In genomic region chr17:35104079-35104478, GRCm38 (mm10) we compare ENCODE assay signal across 31 mouse cellular contexts. TPM values are rescaled to one million over a fixed set of nuclear protein-coding genes. Genes with fewer than 3 reads are reported as not detected.
A peak's percentile ranks its signal among the peaks of the same experiment; 100 is the strongest.
DNase-seq lines count a peak whose midpoint lies in the region; ATAC-seq and TF ChIP-seq lines count a peak whose summit lies in the region.
"Had no signal": no experiment of that assay in that cellular context is flagged by ENCODE, and none has a peak within 500 bp of the region (broad histone marks: within the 10 kb centered on the region; RNA-seq: fewer than 3 reads in every experiment).

No protein-coding gene starts in this region.

- H3K4me1 ChIP-seq in erythroblast, embryonic 14.5 days (ENCODE audit: control insufficient read depth) = peaks cover 58% of the 10 kb centered on the region
- H3K4me1 ChIP-seq in kidney, postnatal 0 days (replicated peaks; ENCODE audit: insufficient read depth, low read length) = peaks cover 13% of the 10 kb centered on the region; the same call in 1 of the 2 replicates
- H3K4me1 ChIP-seq in intestine, postnatal 0 days (replicated peaks; ENCODE audit: control insufficient read depth, insufficient read depth, low read length) = no peaks in the 10 kb centered on the region
- H3K4me1 ChIP-seq in liver, postnatal 0 days (ENCODE audit: insufficient read depth) = peaks cover 38% of the 10 kb centered on the region
- H3K4me1 ChIP-seq in neural tube, embryonic 15.5 days = peaks cover 4% of the 10 kb centered on the region; the same call in 1 of the 2 replicates

- peaks cover 59% of the 10 kb centered on the region for H3K36me3 ChIP-seq in erythroblast, embryonic 14.5 days (ENCODE audit: control insufficient read depth)
- peaks cover 37% of the 10 kb centered on the region for H3K36me3 ChIP-seq in kidney, postnatal 0 days (ENCODE audit: insufficient read depth, low read length)
- peaks cover 43% of the 10 kb centered on the region for H3K36me3 ChIP-seq in intestine, postnatal 0 days (ENCODE audit: control insufficient read depth, insufficient read depth)
- H3K36me3 ChIP-seq in liver, postnatal 0 days (replicated peaks; ENCODE audit: insufficient read depth, low read length) = peaks cover 29% of the 10 kb centered on the region
- H3K36me3 ChIP-seq in neural tube, embryonic 15.5 days = peaks cover 51% of the 10 kb centered on the region

- no peak for TF ChIP-seq CTCF in kidney, postnatal 0 days (IDR thresholded peaks at IDR 0.05; ENCODE audit: low read depth)
- no peak for TF ChIP-seq CTCF in intestine, postnatal 0 days (IDR thresholded peaks at IDR 0.05; ENCODE audit: low read depth)
- no peak for TF ChIP-seq CTCF in liver, postnatal 0 days (IDR thresholded peaks at IDR 0.05; ENCODE audit: low read depth)

- 94% methylated on average over 7 of the region's 7 CpGs for WGBS in kidney, postnatal 0 days
- 91% methylated on average over 7 of the region's 7 CpGs for WGBS in intestine, postnatal 0 days
- 68% methylated on average over 7 of the region's 7 CpGs for WGBS in liver, postnatal 0 days (ENCODE audit: insufficient replicate concordance)
- 96% methylated on average over 7 of the region's 7 CpGs for WGBS in neural tube, embryonic 15.5 days

- H3K4me2 ChIP-seq in kidney, postnatal 0 days (ENCODE audit: low read length) = no peak overlapping the region
- H3K4me2 ChIP-seq in intestine, postnatal 0 days (replicated peaks; ENCODE audit: low read depth) = no peak overlapping the region
- peak overlapping the region; percentile 42; the same call in 1 of the 2 replicates for H3K4me2 ChIP-seq in liver, postnatal 0 days (ENCODE audit: low read depth, low read length)
- no peak overlapping the region for H3K4me2 ChIP-seq in neural tube, embryonic 15.5 days
- H3K4me2 ChIP-seq: heart, embryonic 12.5 days; hindbrain, embryonic 12.5 days; midbrain, embryonic 11.5 days had no signal

- TF ChIP-seq EP300 in liver, postnatal 0 days (IDR thresholded peaks at IDR 0.05; ENCODE audit: low read depth) = no peak

- 0 out of 2 replicates have a peak overlapping the region, but pooled peaks have one; percentile 8 for H3K27ac ChIP-seq in kidney, postnatal 0 days
- peak overlapping the region; percentile 64 for H3K27ac ChIP-seq in intestine, postnatal 0 days (ENCODE audit: low read depth, low read length)
- H3K27ac ChIP-seq in liver, postnatal 0 days (ENCODE audit: low read depth) = peak overlapping the region; percentile 48
- H3K27ac ChIP-seq in neural tube, embryonic 15.5 days (replicated peaks) = no peak overlapping the region
- H3K27ac ChIP-seq: hindbrain, embryonic 12.5 days; layer of hippocampus, adult 2 months had no signal

- H3K9ac ChIP-seq in kidney, postnatal 0 days (ENCODE audit: low read depth, low read length) = no peak overlapping the region
- no peak overlapping the region for H3K9ac ChIP-seq in intestine, postnatal 0 days (ENCODE audit: low read depth, low read length)
- H3K9ac ChIP-seq in liver, postnatal 0 days (replicated peaks) = peak overlapping the region; percentile 26; the same call in 1 of the 2 replicates
- H3K9ac ChIP-seq in neural tube, embryonic 15.5 days (replicated peaks) = no peak overlapping the region
- H3K9ac ChIP-seq: heart, embryonic 12.5 days; hindbrain, embryonic 12.5 days had no signal

- ATAC-seq in erythroblast, adult 5-6 weeks (replicated peaks; ENCODE audit: low FRiP score, poor library complexity, severe bottlenecking) = no peak
- ATAC-seq in kidney, postnatal 0 days (replicated peaks; ENCODE audit: low FRiP score, low read depth) = no peak
- ATAC-seq in intestine, postnatal 0 days = no peak
- no peak for ATAC-seq in liver, postnatal 0 days
- ATAC-seq in neural tube, embryonic 15.5 days (ENCODE audit: low FRiP score) = no peak
- ATAC-seq: forebrain, embryonic 14.5 days had no signal

- H3K27me3 ChIP-seq in erythroblast, embryonic 14.5 days (ENCODE audit: control insufficient read depth) = no peaks in the 10 kb centered on the region
- H3K27me3 ChIP-seq in kidney, postnatal 0 days (ENCODE audit: insufficient read depth, low read length) = no peaks in the 10 kb centered on the region
- H3K27me3 ChIP-seq in intestine, postnatal 0 days (replicated peaks; ENCODE audit: control insufficient read depth, insufficient read depth, low read length) = no peaks in the 10 kb centered on the region
- no peaks in the 10 kb centered on the region for H3K27me3 ChIP-seq in liver, postnatal 0 days (ENCODE audit: insufficient read depth, low read length)
- H3K27me3 ChIP-seq in neural tube, embryonic 15.5 days (replicated peaks) = no peaks in the 10 kb centered on the region
- H3K27me3 ChIP-seq: heart, embryonic 12.5 days; hindbrain, embryonic 12.5 days had no signal

- H3K9me3 ChIP-seq in erythroblast, embryonic 14.5 days (ENCODE audit: control insufficient read depth, low read length) = no peaks in the 10 kb centered on the region
- no peaks in the 10 kb centered on the region for H3K9me3 ChIP-seq in kidney, postnatal 0 days (replicated peaks; ENCODE audit: low read length)
- no peaks in the 10 kb centered on the region for H3K9me3 ChIP-seq in intestine, postnatal 0 days (ENCODE audit: control insufficient read depth)
- no peaks in the 10 kb centered on the region for H3K9me3 ChIP-seq in liver, postnatal 0 days (ENCODE audit: low read length)
- no peaks in the 10 kb centered on the region for H3K9me3 ChIP-seq in neural tube, embryonic 15.5 days (replicated peaks)
- H3K9me3 ChIP-seq: heart, embryonic 12.5 days; hindbrain, embryonic 12.5 days had no signal

- no peak for DNase-seq in kidney, postnatal 0 days (ENCODE audit: low spot score)
- DNase-seq in kidney, postnatal 14 days = no peak
- DNase-seq in liver, postnatal 0 days = no peak
- DNase-seq in frontal cortex, postnatal 10 days (ENCODE audit: low spot score in 2 of 2) = no peak
- DNase-seq: adrenal gland, postnatal 25 days; cerebellum, adult 11 months; cerebellum, adult 9-11 months; gastrocnemius, postnatal 25 days; heart, adult 18-20 months; heart, postnatal 10 days; lung, adult 18-20 months; lung, postnatal 14 days; thymus, postnatal 14 days had no signal

- peak overlapping the region; percentile 23 for H3K4me3 ChIP-seq in erythroblast, embryonic 14.5 days (replicated peaks)
- H3K4me3 ChIP-seq in kidney, postnatal 0 days (replicated peaks; ENCODE audit: low read depth, low read length) = no peak overlapping the region
- no peak overlapping the region for H3K4me3 ChIP-seq in intestine, postnatal 0 days (ENCODE audit: low read depth, low read length)
- no peak overlapping the region for H3K4me3 ChIP-seq in liver, postnatal 0 days (ENCODE audit: low read depth, low read length)
- no peak overlapping the region for H3K4me3 ChIP-seq in neural tube, embryonic 15.5 days (replicated peaks)
- H3K4me3 ChIP-seq: heart, embryonic 12.5 days; hindbrain, embryonic 12.5 days; layer of hippocampus, adult 2 months had no signal

RNA-seq across cellular contexts. Expression of gene Ly6g5c, which starts 4.0 kb away (rescaled TPM):
- not detected in 2 replicates for polyA plus RNA-seq in erythroblast, embryonic 14.5 days (2012)
- not detected in 2 replicates for total RNA-seq in erythroblast, adult 5-6 weeks (2015; ENCODE audit: low replicate concordance)
- not detected in 2 replicates for total RNA-seq in erythroblast, adult 5-6 weeks (2017; ENCODE audit: low replicate concordance)
- not detected in 2 replicates for polyA plus RNA-seq in kidney, postnatal 0 days (2015; fragmentation: Nextera tagmentation; extraction: Ambion mirVana)
- polyA plus RNA-seq in intestine, postnatal 0 days (2015; fragmentation: Nextera tagmentation; extraction: Ambion mirVana) = not detected in 2 replicates
- polyA plus RNA-seq in liver, postnatal 0 days (2015; fragmentation: Nextera tagmentation; extraction: Ambion mirVana) = not detected in 2 replicates
- not detected in 2 replicates for polyA plus RNA-seq in neural tube, embryonic 15.5 days (2015; fragmentation: Nextera tagmentation; extraction: Ambion mirVana)
- total RNA-seq: adrenal gland, postnatal 25 days; common myeloid progenitor, adult 5-6 weeks; gastrocnemius, postnatal 25 days; heart, adult 18-20 months; heart, postnatal 10 days; layer of hippocampus, adult 2 months; layer of hippocampus, postnatal 25 days; left cerebral cortex, postnatal 10 days; megakaryocyte progenitor cell, adult 5-6 weeks had no signal
- polyA plus RNA-seq: forebrain, embryonic 14.5 days; frontal cortex, adult 2 months; heart, embryonic 12.5 days; hindbrain, embryonic 12.5 days; limb, embryonic 11.5 days; midbrain, embryonic 11.5 days; neural tube, embryonic 11.5 days; spleen, adult 2 months; stomach, embryonic 14.5 days had no signal

RNA-seq across cellular contexts. Expression of gene Ly6g5b, which starts 11.1 kb away (rescaled TPM):
- polyA plus RNA-seq in erythroblast, embryonic 14.5 days (2012) = 0.03 TPM in 1 of 2 replicates, not detected in the other
- total RNA-seq in erythroblast, adult 5-6 weeks (2015; ENCODE audit: low replicate concordance) = 7.7 TPM in 1 of 2 replicates, not detected in the other
- 0.34 TPM in 1 of 2 replicates, not detected in the other for total RNA-seq in erythroblast, adult 5-6 weeks (2017; ENCODE audit: low replicate concordance)
- polyA plus RNA-seq in kidney, postnatal 0 days (2015; fragmentation: Nextera tagmentation; extraction: Ambion mirVana) = 0.69 and 1.1 TPM in 2 replicates
- polyA plus RNA-seq in intestine, postnatal 0 days (2015; fragmentation: Nextera tagmentation; extraction: Ambion mirVana) = 0.46 and 0.59 TPM in 2 replicates
- 0.32 and 0.67 TPM in 2 replicates for polyA plus RNA-seq in liver, postnatal 0 days (2015; fragmentation: Nextera tagmentation; extraction: Ambion mirVana)
- polyA plus RNA-seq in neural tube, embryonic 15.5 days (2015; fragmentation: Nextera tagmentation; extraction: Ambion mirVana) = 1.0 and 1.5 TPM in 2 replicates
- total RNA-seq: common myeloid progenitor, adult 5-6 weeks; gastrocnemius, postnatal 25 days; heart, adult 18-20 months had no signal

RNA-seq across cellular contexts. Expression of gene Abhd16a, which starts 15.0 kb away (rescaled TPM):
- 10.1 and 10.3 TPM in 2 replicates for polyA plus RNA-seq in erythroblast, embryonic 14.5 days (2012)
- total RNA-seq in erythroblast, adult 5-6 weeks (2015; ENCODE audit: low replicate concordance) = 28.1 and 36.8 TPM in 2 replicates
- 33.3 and 63.0 TPM in 2 replicates for total RNA-seq in erythroblast, adult 5-6 weeks (2017; ENCODE audit: low replicate concordance)
- 109 and 113 TPM in 2 replicates for polyA plus RNA-seq in kidney, postnatal 0 days (2015; fragmentation: Nextera tagmentation; extraction: Ambion mirVana)
- polyA plus RNA-seq in intestine, postnatal 0 days (2015; fragmentation: Nextera tagmentation; extraction: Ambion mirVana) = 101 and 103 TPM in 2 replicates
- polyA plus RNA-seq in liver, postnatal 0 days (2015; fragmentation: Nextera tagmentation; extraction: Ambion mirVana) = 47.3 and 49.3 TPM in 2 replicates
- 110 TPM in 2 replicates for polyA plus RNA-seq in neural tube, embryonic 15.5 days (2015; fragmentation: Nextera tagmentation; extraction: Ambion mirVana)

RNA-seq across cellular contexts. Expression of gene Gpank1, which starts 17.2 kb away (rescaled TPM):
- 11.0 and 12.4 TPM in 2 replicates for polyA plus RNA-seq in erythroblast, embryonic 14.5 days (2012)
- 10.9 and 14.8 TPM in 2 replicates for total RNA-seq in erythroblast, adult 5-6 weeks (2015; ENCODE audit: low replicate concordance)
- 15.8 and 20.4 TPM in 2 replicates for total RNA-seq in erythroblast, adult 5-6 weeks (2017; ENCODE audit: low replicate concordance)
- polyA plus RNA-seq in kidney, postnatal 0 days (2015; fragmentation: Nextera tagmentation; extraction: Ambion mirVana) = 14.6 and 15.2 TPM in 2 replicates
- 15.0 and 16.6 TPM in 2 replicates for polyA plus RNA-seq in intestine, postnatal 0 days (2015; fragmentation: Nextera tagmentation; extraction: Ambion mirVana)
- polyA plus RNA-seq in liver, postnatal 0 days (2015; fragmentation: Nextera tagmentation; extraction: Ambion mirVana) = 8.1 and 9.6 TPM in 2 replicates
- 22.4 and 22.8 TPM in 2 replicates for polyA plus RNA-seq in neural tube, embryonic 15.5 days (2015; fragmentation: Nextera tagmentation; extraction: Ambion mirVana)

RNA-seq across cellular contexts. Expression of gene Csnk2b, which starts 17.8 kb away (rescaled TPM):
- polyA plus RNA-seq in erythroblast, embryonic 14.5 days (2012) = 10.2 and 11.2 TPM in 2 replicates
- total RNA-seq in erythroblast, adult 5-6 weeks (2015; ENCODE audit: low replicate concordance) = 156 and 181 TPM in 2 replicates
- total RNA-seq in erythroblast, adult 5-6 weeks (2017; ENCODE audit: low replicate concordance) = 76.5 and 112 TPM in 2 replicates
- polyA plus RNA-seq in kidney, postnatal 0 days (2015; fragmentation: Nextera tagmentation; extraction: Ambion mirVana) = 300 and 312 TPM in 2 replicates
- polyA plus RNA-seq in intestine, postnatal 0 days (2015; fragmentation: Nextera tagmentation; extraction: Ambion mirVana) = 262 and 264 TPM in 2 replicates
- polyA plus RNA-seq in liver, postnatal 0 days (2015; fragmentation: Nextera tagmentation; extraction: Ambion mirVana) = 120 and 131 TPM in 2 replicates
- 312 and 350 TPM in 2 replicates for polyA plus RNA-seq in neural tube, embryonic 15.5 days (2015; fragmentation: Nextera tagmentation; extraction: Ambion mirVana)
